Mouse (Mus musculus) bone marrow macrophage, adult 2 months (primary cell): ENCODE data around the gene Abhd6.

Source experiments
- CTCF ChIP-seq: IDR thresholded peaks from 2 replicates; pipeline ENCODE4 v1.5.1; 2012; ENCODE audit warnings: low read depth, mild to moderate bottlenecking, low read length, moderate library complexity
- POLR2A ChIP-seq: IDR thresholded peaks from 2 replicates; pipeline ENCODE4 v1.6.1; 2012; ENCODE audit warnings: mild to moderate bottlenecking, low read depth, low read length, borderline replicate concordance

DNA sequence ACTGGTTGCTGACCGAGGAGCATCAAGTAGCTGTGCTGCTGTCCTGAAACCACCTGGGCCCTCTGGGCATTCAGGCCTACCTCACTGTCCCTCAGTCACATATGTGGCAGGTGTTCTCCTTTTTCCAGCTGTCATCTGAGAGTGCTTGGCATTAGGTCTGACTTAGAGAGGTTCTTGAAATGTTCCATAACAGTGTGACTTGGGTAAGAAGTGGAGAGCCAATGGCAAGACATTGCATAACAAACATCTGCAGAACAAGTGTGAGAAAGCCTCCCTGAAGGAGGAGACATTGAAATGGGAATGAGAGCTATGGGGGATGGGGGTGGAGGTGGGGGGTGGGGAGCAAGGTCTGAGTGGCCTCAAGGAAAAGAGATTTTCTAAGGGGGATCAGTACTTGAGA, 80.2 kb downstream of the Abhd6 start:
- no peak for TF ChIP-seq CTCF
- TF ChIP-seq POLR2A: no peak
